Mouse (Mus musculus): ENCODE results near the gene Tcp11.

GRCm38 (mm10) chr17:28070256-28070655 is 10.2 kb downstream of the Tcp11 start:
- TF ChIP-seq CTCF (IDR thresholded peaks at IDR 0.05; ENCODE audit: extremely low read depth, insufficient read length, insufficient replicate concordance, low read depth, low read length) (no peak), POLR2A (IDR thresholded peaks at IDR 0.05; ENCODE audit: low read depth, low read length) (no peak)

Data from small intestine, adult 2 months (tissue).